ENCODE assay signal across 37 mouse cellular contexts in genomic region chr8:104947056-104947455, GRCm38 (mm10). TPM values are rescaled to one million over a fixed set of nuclear protein-coding genes. Genes with fewer than 3 reads are reported as not detected.
"Had no signal": no experiment of that assay in that cellular context is flagged by ENCODE, and none has a peak within 500 bp of the region (broad histone marks: within the 10 kb centered on the region; RNA-seq: fewer than 3 reads in every experiment).

Ces2f (plus strand) TSS chr8:104947356.

- H3K4me1 ChIP-seq: limb, embryonic 10.5 days; limb, embryonic 12.5 days; limb, embryonic 13.5 days; limb, embryonic 15.5 days; liver, embryonic 12.5 days; liver, embryonic 13.5 days; liver, embryonic 15.5 days; lung, embryonic 15.5 days; megakaryocyte, embryonic 14.5 days; midbrain, embryonic 10.5 days; midbrain, embryonic 12.5 days; midbrain, embryonic 13.5 days; midbrain, embryonic 15.5 days had no signal

- H3K4me3 ChIP-seq: left cerebral cortex, adult 2 months; limb, embryonic 10.5 days; limb, embryonic 12.5 days; limb, embryonic 13.5 days; limb, embryonic 15.5 days; liver, embryonic 12.5 days; liver, embryonic 13.5 days; liver, embryonic 15.5 days; lung, embryonic 15.5 days; megakaryocyte, embryonic 14.5 days; midbrain, embryonic 10.5 days; midbrain, embryonic 12.5 days; midbrain, embryonic 13.5 days; midbrain, embryonic 15.5 days; myocyte had no signal

- DNase-seq: left cerebral cortex, postnatal 4 days; liver; liver, embryonic 13.5 days; liver, postnatal 0 days; lung, adult 18-20 months; lung, adult 2 months; lung, embryonic 14.5 days; lung, postnatal 10 days; lung, postnatal 14 days; lung, postnatal 36 days; lung, postnatal 4 days; midbrain, embryonic 14.5 days had no signal

- H3K27me3 ChIP-seq: limb, embryonic 12.5 days; limb, embryonic 13.5 days; limb, embryonic 15.5 days; liver, embryonic 12.5 days; liver, embryonic 13.5 days; lung, embryonic 15.5 days; midbrain, embryonic 12.5 days; midbrain, embryonic 13.5 days; midbrain, embryonic 15.5 days had no signal

- H3K4me2 ChIP-seq: limb, embryonic 12.5 days; limb, embryonic 13.5 days; limb, embryonic 15.5 days; liver, embryonic 11.5 days; liver, embryonic 12.5 days; liver, embryonic 13.5 days; liver, embryonic 15.5 days; lung, embryonic 14.5 days; lung, embryonic 15.5 days; midbrain, embryonic 11.5 days; midbrain, embryonic 12.5 days; midbrain, embryonic 13.5 days; midbrain, embryonic 15.5 days had no signal

- H3K9ac ChIP-seq: limb, embryonic 12.5 days; limb, embryonic 13.5 days; limb, embryonic 15.5 days; liver, embryonic 12.5 days; liver, embryonic 13.5 days; liver, embryonic 14.5 days; liver, embryonic 15.5 days; liver, postnatal 0 days; lung, embryonic 14.5 days; lung, embryonic 15.5 days; midbrain, embryonic 12.5 days; midbrain, embryonic 13.5 days; midbrain, embryonic 15.5 days had no signal

- H3K36me3 ChIP-seq: limb, embryonic 10.5 days; limb, embryonic 12.5 days; limb, embryonic 13.5 days; limb, embryonic 15.5 days; liver, embryonic 12.5 days; liver, embryonic 13.5 days; liver, embryonic 15.5 days; lung, embryonic 15.5 days; midbrain, embryonic 10.5 days; midbrain, embryonic 12.5 days; midbrain, embryonic 13.5 days; midbrain, embryonic 15.5 days had no signal

- H3K9me3 ChIP-seq: limb, embryonic 10.5 days; limb, embryonic 12.5 days; limb, embryonic 13.5 days; limb, embryonic 15.5 days; liver, embryonic 12.5 days; liver, embryonic 13.5 days; liver, embryonic 15.5 days; lung, embryonic 15.5 days; megakaryocyte, embryonic 14.5 days; midbrain, embryonic 10.5 days; midbrain, embryonic 12.5 days; midbrain, embryonic 13.5 days; midbrain, embryonic 15.5 days had no signal

- ATAC-seq: liver, embryonic 12.5 days; liver, postnatal 0 days; lung, postnatal 0 days; midbrain, embryonic 13.5 days; midbrain, embryonic 15.5 days; midbrain, embryonic 16.5 days had no signal

- H3K27ac ChIP-seq: left cerebral cortex, adult 2 months; limb, embryonic 10.5 days; limb, embryonic 12.5 days; limb, embryonic 13.5 days; limb, embryonic 15.5 days; liver, embryonic 12.5 days; liver, embryonic 13.5 days; liver, embryonic 14.5 days; liver, embryonic 15.5 days; lung, embryonic 15.5 days; macrophage; midbrain, embryonic 10.5 days; midbrain, embryonic 12.5 days; midbrain, embryonic 13.5 days; midbrain, embryonic 15.5 days had no signal

RNA-seq across cellular contexts. Expression of gene Ces2f, which starts in this region (rescaled TPM):
- polyA plus RNA-seq: limb, embryonic 11.5 days; limb, embryonic 12.5 days; liver, adult 2 months; liver, embryonic 11.5 days; liver, embryonic 12.5 days; liver, embryonic 13.5 days; liver, embryonic 14.5 days; liver, embryonic 15.5 days; liver, embryonic 16.5 days; liver, postnatal 0 days; lung, embryonic 14.5 days; lung, embryonic 15.5 days; lung, embryonic 16.5 days; lung, postnatal 0 days; macrophage; midbrain, embryonic 10.5 days; midbrain, embryonic 11.5 days; midbrain, embryonic 12.5 days; midbrain, embryonic 13.5 days; midbrain, embryonic 14.5 days; midbrain, embryonic 15.5 days; midbrain, embryonic 16.5 days; midbrain, postnatal 0 days had no signal
